Mouse (Mus musculus): ENCODE results near the gene BC030499. TPM values are rescaled to one million over a fixed set of nuclear protein-coding genes. Genes with fewer than 3 reads are reported as not detected.
A peak's percentile ranks its signal among the peaks of the same experiment; 100 is the strongest.
"Not testable (repeated sequence)": the region's sequence is repeated elsewhere in the genome, so short reads cannot be mapped to it uniquely, and the experiment has no call there.

Gene BC030499
- total RNA-seq (2021): 1 to 10 TPM in 1 of 2 experiments, under 1 TPM in 1; 0.57 to 2.2 TPM
- long read RNA-seq, experiment 1: 0 reads
- long read RNA-seq, experiment 2: 0 reads

- no peak for DNase-seq
Observed at GRCm38 (mm10) chr11:78290654-78291053, at the start of gene BC030499. Gene BC030499, plus strand, starts transcription at chr11:78290841.

DNA sequence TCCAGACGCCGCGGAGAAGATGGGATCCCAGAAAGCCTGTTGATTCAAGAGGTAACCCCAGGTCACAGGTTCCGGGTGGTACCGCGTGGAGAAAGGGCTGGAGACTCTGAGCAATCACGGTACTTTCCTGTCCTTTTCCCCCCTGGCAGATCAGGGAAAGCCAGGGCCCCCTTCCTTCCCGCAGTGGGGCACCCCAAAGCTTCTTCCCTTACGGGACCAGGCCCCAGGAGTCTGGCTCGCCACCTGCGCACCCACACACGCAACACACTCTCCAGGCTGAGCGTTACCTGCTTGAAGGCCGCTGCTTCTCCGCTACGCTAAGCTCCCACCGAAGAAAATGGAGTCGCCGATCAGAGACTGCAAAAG lies 45.4 kb upstream of the BC030499 start:
- DNase-seq: no peak

- peak; percentile 92 for DNase-seq
Observed at GRCm38 (mm10) chr11:78245627-78246317, 44.9 kb upstream of the BC030499 start, which contains the start of the genes Sdf2 and Supt6. Gene Sdf2, plus strand, starts transcription at chr11:78245746. Gene Supt6, minus strand, starts transcription at chr11:78245987.

GRCm38 (mm10) chr11:78246318-78247011 lies 44.2 kb upstream of the BC030499 start:
- no peak for DNase-seq

GRCm38 (mm10) chr11:78247012-78247348 lies 43.7 kb upstream of the BC030499 start:
- DNase-seq: no peak

DNA sequence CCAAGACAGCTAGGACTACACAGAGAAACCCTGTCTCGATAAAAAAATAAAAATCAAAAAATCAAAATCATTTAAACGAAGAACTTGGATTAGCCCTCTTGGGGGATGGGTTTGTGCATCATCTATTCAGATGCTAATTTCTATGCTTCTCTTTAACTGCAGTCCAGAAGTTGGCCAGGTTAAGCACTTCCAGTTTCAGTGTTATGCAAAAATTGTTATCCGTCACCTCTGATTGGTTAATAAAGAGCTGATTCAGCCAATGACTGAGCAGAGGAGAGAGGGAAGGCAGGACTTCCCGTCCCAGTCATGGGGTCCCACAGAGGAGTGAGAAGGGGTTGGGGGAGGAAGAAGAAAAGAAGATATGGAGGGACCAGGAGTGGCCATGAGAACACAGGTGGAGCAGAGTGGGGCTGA lies 42.9 kb upstream of the BC030499 start:
- DNase-seq: no peak

GRCm38 (mm10) chr11:78256618-78257017 lies 34.0 kb upstream of the BC030499 start:
- no peak for DNase-seq

DNA sequence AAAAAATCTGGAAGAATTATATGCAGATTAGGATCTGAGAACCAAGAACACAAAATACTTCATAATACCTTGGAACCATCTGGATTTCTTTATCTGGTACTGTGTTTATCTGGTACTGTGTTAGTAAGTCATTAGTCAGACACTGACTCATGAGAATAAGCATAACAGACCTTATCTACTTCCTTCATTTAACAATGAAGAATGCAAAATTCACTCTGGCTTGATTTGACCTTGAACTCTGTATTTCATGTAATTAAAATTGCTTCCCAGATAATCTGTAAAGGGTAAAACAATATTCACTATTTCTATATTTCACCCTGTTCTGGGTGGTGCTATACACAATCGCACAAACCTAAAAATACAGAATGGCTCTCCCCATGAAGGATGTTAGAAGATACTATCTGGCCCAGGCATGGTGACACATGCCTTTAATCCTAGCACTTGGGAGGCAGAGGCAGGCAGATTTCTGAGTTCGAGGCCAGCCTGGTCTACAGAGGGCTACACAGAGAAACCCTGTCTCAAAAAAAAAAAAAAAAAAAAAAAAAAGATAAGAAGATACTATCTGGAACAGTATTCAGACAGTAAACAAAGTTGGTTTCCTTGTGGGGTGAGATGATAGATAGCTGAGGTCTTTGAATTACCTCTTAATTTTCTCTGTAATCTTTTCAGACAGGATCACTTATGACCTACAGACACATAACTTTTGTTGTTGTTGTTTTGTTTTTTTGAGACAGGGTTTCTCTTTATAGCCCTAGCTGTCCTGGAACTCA lies 30.0 kb upstream of the BC030499 start:
- DNase-seq: no peak

GRCm38 (mm10) chr11:78261380-78262352 lies 29.0 kb upstream of the BC030499 start, which contains the start of gene 2610507B11Rik:
Gene 2610507B11Rik, plus strand, starts transcription at chr11:78261752.
- DNase-seq: peak; percentile 95

GRCm38 (mm10) chr11:78262550-78262949 lies 28.1 kb upstream of the BC030499 start:
- DNase-seq: peak; percentile 62

GRCm38 (mm10) chr11:78265571-78265970 lies 25.1 kb upstream of the BC030499 start:
- no peak for DNase-seq

DNA sequence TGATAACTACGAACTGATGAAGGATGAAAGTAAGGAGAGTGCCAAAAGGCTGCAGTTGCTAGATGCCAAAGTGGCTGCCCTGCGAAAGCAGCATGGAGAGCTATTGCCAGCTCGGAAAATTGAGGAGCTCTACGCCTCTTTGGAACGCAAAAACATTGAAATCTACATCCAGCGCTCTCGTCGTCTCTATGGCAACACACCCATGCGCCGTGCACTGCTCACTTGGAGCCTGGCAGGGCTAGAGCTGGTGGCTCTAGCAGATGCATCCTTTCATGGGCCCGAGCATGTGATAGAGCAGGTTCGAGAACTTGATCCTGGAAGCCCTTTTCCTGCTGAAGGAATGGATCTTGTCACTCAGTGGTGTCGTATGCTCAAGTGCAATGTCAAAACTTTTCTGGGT lies 18.7 kb upstream of the BC030499 start:
- no peak for DNase-seq

DNA sequence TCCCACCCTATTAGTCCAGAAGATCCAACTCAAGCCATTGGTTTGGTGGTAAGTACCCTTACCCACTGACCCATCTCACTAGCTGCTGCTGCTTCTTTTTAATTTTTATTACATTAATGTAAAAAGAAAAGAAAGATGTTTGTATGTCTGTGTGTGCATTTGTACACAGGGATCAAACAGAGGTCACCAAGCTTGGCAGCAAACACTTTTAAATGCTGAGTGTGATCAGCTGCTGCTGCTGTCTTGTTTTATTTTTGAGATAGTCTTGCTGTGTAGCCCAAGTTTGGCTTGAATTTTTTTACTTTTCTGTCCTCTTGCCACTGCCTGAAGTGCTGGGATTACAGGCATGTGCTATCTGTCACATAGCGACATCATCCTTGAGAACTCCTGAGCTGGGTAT lies 15.0 kb upstream of the BC030499 start:
- no peak for DNase-seq

DNA sequence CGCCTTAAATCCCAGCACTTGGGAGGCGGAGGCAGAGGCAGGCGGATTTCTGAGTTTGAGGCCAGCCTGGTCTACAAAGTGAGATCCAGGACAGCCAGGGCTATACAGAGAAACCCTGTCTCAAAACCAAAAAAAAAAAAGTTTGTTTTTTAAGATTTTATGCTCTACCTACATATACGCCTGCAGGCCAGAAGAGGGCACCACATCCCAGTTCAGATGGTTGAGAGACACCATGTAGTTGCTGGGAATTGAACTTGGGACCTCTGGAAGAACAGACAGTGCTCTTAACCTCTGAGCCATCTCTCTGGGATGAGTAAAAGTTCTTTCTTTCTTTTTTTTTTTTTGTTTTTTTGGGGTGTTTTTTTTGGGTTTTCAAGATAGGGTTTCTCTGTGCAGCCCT lies 14.5 kb upstream of the BC030499 start:
- DNase-seq: not testable (repeated sequence)

GRCm38 (mm10) chr11:78278853-78279252 lies 11.8 kb upstream of the BC030499 start:
- no peak for DNase-seq

DNA sequence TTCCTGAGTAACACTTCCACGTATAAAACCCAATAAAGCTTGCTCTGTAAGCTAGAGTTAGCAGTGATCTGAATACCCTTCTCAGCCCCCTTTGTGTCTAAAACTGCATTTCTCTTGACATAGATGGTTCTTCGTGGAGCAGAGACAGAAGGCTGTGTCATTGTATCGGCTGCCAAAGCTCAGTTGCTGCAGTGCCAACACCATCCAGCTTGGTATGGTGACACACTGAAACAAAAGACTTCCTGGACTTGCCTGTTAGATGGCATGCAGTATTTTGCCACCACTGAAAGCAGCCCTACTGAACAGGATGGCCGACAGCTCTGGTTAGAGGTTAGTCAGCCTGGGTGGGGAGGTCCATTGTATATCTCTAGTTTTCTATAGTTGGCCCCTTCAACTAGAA lies 11.1 kb upstream of the BC030499 start:
- no peak for DNase-seq

GRCm38 (mm10) chr11:78289146-78289763 lies 1.4 kb upstream of the BC030499 start:
- DNase-seq: no peak

DNA sequence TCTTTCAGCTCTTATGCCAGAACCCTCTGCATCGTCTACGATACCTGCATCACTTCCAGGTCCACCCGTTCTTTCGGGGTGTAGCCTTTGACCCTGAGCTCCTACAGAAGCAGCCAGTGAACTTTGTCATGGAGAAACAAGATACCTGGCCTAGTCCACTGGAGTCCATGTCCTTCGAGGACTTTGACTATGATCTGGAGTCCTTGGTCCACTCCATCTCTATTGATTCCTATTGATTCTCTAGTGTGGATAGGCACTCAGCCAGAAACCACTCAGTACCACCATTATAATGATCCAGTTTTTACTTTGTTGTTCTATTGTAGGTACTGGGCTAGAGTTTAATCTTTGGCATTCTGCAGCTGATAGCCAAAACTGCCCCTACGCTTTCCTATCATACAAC lies 3.9 kb downstream of the BC030499 start:
- DNase-seq: no peak

DNA sequence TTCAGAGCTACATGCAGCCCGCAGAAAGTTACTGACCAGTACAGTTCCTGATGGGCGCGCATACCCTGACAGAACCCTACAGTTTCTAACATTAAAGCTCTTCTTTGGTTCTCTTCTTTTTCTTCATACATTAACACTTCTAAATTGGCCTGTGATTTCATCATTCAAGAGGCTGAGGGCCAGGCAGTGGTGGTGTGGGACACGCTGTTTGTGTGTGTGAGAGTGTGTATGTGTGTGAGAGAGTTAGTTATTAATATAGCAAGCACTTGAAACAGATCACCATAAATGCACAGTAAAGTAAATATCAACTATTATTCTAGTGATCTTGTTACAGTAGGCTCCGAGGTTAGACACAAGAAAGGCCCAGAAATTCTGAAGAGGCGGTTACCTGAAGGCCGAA lies 10.3 kb downstream of the BC030499 start:
- DNase-seq: no peak

GRCm38 (mm10) chr11:78301357-78302084 lies 10.9 kb downstream of the BC030499 start, which contains the start of gene Spag5:
Gene Spag5, plus strand, starts transcription at chr11:78301529.
- peak; percentile 94 for DNase-seq

All from adrenal gland, postnatal 10 days (tissue).